Mouse (Mus musculus) liver, embryonic 14.5 days (tissue): ENCODE measurements around the gene Map7d1. TPM values are rescaled to one million over a fixed set of nuclear protein-coding genes. Genes with fewer than 3 reads are reported as not detected.

Source experiments
- ATAC-seq: fragments of 200-750 bp; cut with Nextera tagmentation; 2 replicates; pipeline ENCODE4 v1.8.0; 2017; ENCODE audit warnings: moderate number of reproducible peaks, mild to moderate bottlenecking, moderate library complexity; ENCODE audit not compliant: insufficient read depth
- DNase-seq, 3 experiments: peaks; one replicate each; pipeline ENCODE4 v3.0.0-alpha.2; 2012 to 2013; ENCODE audit warnings: low read depth in 3 of 3, low spot score in 3 of 3
- H3K27ac ChIP-seq: fragments of 300-500 bp; sonication (generic); 2 replicates; pipeline ENCODE4 v1.5.1; 2014; ENCODE audit warnings: moderate library complexity, mild to moderate bottlenecking, control low read depth, inconsistent platforms
- H3K27me3 ChIP-seq: fragments of 300-500 bp; sonication (generic); 2 replicates; pipeline ENCODE4 v1.6.1; 2014; ENCODE audit warnings: mild to moderate bottlenecking, low read length, moderate library complexity; ENCODE audit not compliant: control insufficient read depth, insufficient read depth
- H3K36me3 ChIP-seq: fragments of 300-500 bp; sonication (generic); replicated peaks from 2 replicates; pipeline ENCODE4 v1.6.1; 2014; ENCODE audit warnings: low read depth; ENCODE audit not compliant: control insufficient read depth, insufficient read depth
- H3K4me1 ChIP-seq, 2 experiments: fragments of 200-500 bp in 1 of 2; fragments of 300-500 bp in 1 of 2; sonication (generic) in 1 of 2; replicated peaks; 2 replicates each; pipeline ENCODE4 v1.6.1; 2012 to 2014; ENCODE audit warnings: antibody characterized with exemption in 1 of 2, inconsistent platforms in 1 of 2, low read length in 1 of 2; ENCODE audit not compliant: control insufficient read depth in 2 of 2, insufficient read depth in 2 of 2
- H3K4me2 ChIP-seq: fragments of 300-500 bp; sonication (generic); 2 replicates; pipeline ENCODE4 v1.6.1; 2014; ENCODE audit warnings: low read depth, mild to moderate bottlenecking, control low read depth, moderate library complexity
- H3K4me3 ChIP-seq, 2 experiments: fragments of 200-500 bp in 1 of 2; fragments of 300-500 bp in 1 of 2; sonication (generic) in 1 of 2; 2 replicates each; pipeline ENCODE4 v1.5.1; 2012 to 2014; ENCODE audit warnings: low read depth in 2 of 2, low read length in 2 of 2, mild to moderate bottlenecking in 2 of 2, control low read depth in 1 of 2, inconsistent platforms in 1 of 2, moderate library complexity in 1 of 2; ENCODE audit not compliant: insufficient read depth in 1 of 2
- H3K9ac ChIP-seq: fragments of 300-500 bp; sonication (generic); replicated peaks from 2 replicates; pipeline ENCODE4 v1.6.1; 2014; ENCODE audit warnings: mild to moderate bottlenecking, control low read depth, moderate library complexity
- H3K9me3 ChIP-seq: fragments of 300-500 bp; sonication (generic); 2 replicates; pipeline ENCODE4 v1.6.1; 2016; ENCODE audit warnings: low read length, mixed read lengths; ENCODE audit not compliant: control insufficient read depth
- CTCF ChIP-seq: IDR thresholded peaks from 2 replicates; pipeline ENCODE4 v1.5.1; 2016; ENCODE audit warnings: antibody characterized with exemption, low read depth, control low read depth
- EP300 ChIP-seq: IDR thresholded peaks from 2 replicates; pipeline ENCODE4 v1.6.1; 2016; ENCODE audit warnings: antibody characterized with exemption, low read depth
- WGBS: fragments of 180-500 bp; shearing (Covaris S2); extraction: QIAGEN DNeasy Blood & Tissue Kit; methylation state at CpG from one replicate; pipeline ENCODE4 v1.1.7; 2014; ENCODE audit not compliant: insufficient replicate concordance; 5-methylcytosine and 5-hydroxymethylcytosine counted together
- polyA plus RNA-seq, 2 experiments: library from polyadenylated mRNA; depleted of rRNA in 1 of 2; stranded (reverse) in 1 of 2; unstranded in 1 of 2; fragments of >200 nt; fragmentation: Nextera tagmentation in 1 of 2; extraction: Ambion mirVana in 1 of 2; gene quantifications; 2 replicates each; pipeline versions ENCODE4 v1.2.1 to v1.2.3; 2012 to 2014

Gene Map7d1
- polyA plus RNA-seq, 2 experiments, result 4.9 to 9.4 TPM

- no peak for DNase-seq
- Histone ChIP-seq H3K27ac (no peak overlapping the region), H3K9ac (no peak overlapping the region), H3K27me3 (no peaks in the 10 kb centered on the region), H3K4me2 (no peak overlapping the region), H3K36me3 (no peaks in the 10 kb centered on the region), H3K4me1 (no peaks in the 10 kb centered on the region), H3K9me3 (no peaks in the 10 kb centered on the region), H3K4me3 (no peak overlapping the region)
- TF ChIP-seq EP300, result no peak
- no peak for TF ChIP-seq CTCF
- 62% methylated on average over 6 of the region's 6 CpGs for WGBS
- no peak for ATAC-seq
These were observed 38.4 kb downstream of the Map7d1 start for GRCm38 (mm10) chr4:126217771-126218170.

- 41% methylated on average over 6 of the region's 6 CpGs for WGBS
- DNase-seq (no peak), ATAC-seq (no peak)
- peaks cover 19 to 32% of the 10 kb centered on the region in 2 experiments for H3K4me1 ChIP-seq
- H3K4me2 ChIP-seq, result peak overlapping the region; percentile 6; the same call in 1 of the 2 replicates
- no peaks in the 10 kb centered on the region for H3K36me3 ChIP-seq
- TF ChIP-seq CTCF (no peak), EP300 (no peak)
- no peak overlapping the region for H3K4me3 ChIP-seq
- H3K9ac ChIP-seq, result no peak overlapping the region
- H3K27me3 ChIP-seq, result no peaks in the 10 kb centered on the region
- H3K9me3 ChIP-seq, result no peaks in the 10 kb centered on the region
- H3K27ac ChIP-seq, result peak overlapping the region; percentile 16
These were observed 49.1 kb downstream of the Map7d1 start for GRCm38 (mm10) chr4:126207081-126207480.

GRCm38 (mm10) chr4:126205386-126205785, 50.8 kb downstream of the Map7d1 start:
- no peak for DNase-seq
- no peak for TF ChIP-seq EP300
- no peak for TF ChIP-seq CTCF
- no peak for ATAC-seq
- H3K27me3 ChIP-seq, result no peaks in the 10 kb centered on the region
- H3K27ac ChIP-seq, result no peak overlapping the region
- H3K4me3 ChIP-seq, result no peak overlapping the region
- no peaks in the 10 kb centered on the region for H3K9me3 ChIP-seq
- peaks cover 5% of the 10 kb centered on the region for H3K36me3 ChIP-seq
- peaks cover 24 to 38% of the 10 kb centered on the region in 2 experiments for H3K4me1 ChIP-seq
- H3K9ac ChIP-seq, result no peak overlapping the region
- 38% methylated on average over 1 of the region's 1 CpGs for WGBS
- no peak overlapping the region for H3K4me2 ChIP-seq

GRCm38 (mm10) chr4:126204661-126205230, 51.4 kb downstream of the Map7d1 start:
- Histone ChIP-seq H3K9me3 (no peaks in the 10 kb centered on the region), H3K9ac (no peak overlapping the region), H3K4me3 (no peak overlapping the region), H3K27ac (no peak overlapping the region), H3K27me3 (no peaks in the 10 kb centered on the region), H3K36me3 (peaks cover 9% of the 10 kb centered on the region), H3K4me1 (peaks cover 30 to 44% of the 10 kb centered on the region in 2 experiments), H3K4me2 (no peak overlapping the region)
- WGBS, result 56% methylated on average over 12 of the region's 12 CpGs
- no peak for TF ChIP-seq EP300
- no peak for TF ChIP-seq CTCF
- no peak for DNase-seq
- no peak for ATAC-seq

- Histone ChIP-seq H3K9me3 (no peaks in the 10 kb centered on the region), H3K4me2 (peak overlapping the region; percentile 80), H3K36me3 (peaks cover 12% of the 10 kb centered on the region), H3K27ac (peak overlapping the region; percentile 89; the same call in 1 of the 2 replicates), H3K9ac (no peak overlapping the region), H3K27me3 (no peaks in the 10 kb centered on the region), H3K4me3 (no peak overlapping the region), H3K4me1 (peaks cover 37 to 47% of the 10 kb centered on the region in 2 experiments)
- TF ChIP-seq EP300, result no peak
- 82% methylated on average over 8 of the region's 8 CpGs for WGBS
- DNase-seq (no peak), ATAC-seq (no peak)
These were observed 52.1 kb downstream of the Map7d1 start for GRCm38 (mm10) chr4:126204016-126204415.
